Mouse (Mus musculus): ENCODE results near the gene Pik3r2.
A peak's percentile ranks its signal among the peaks of the same experiment; 100 is the strongest.

Pik3r2 gene

DNA sequence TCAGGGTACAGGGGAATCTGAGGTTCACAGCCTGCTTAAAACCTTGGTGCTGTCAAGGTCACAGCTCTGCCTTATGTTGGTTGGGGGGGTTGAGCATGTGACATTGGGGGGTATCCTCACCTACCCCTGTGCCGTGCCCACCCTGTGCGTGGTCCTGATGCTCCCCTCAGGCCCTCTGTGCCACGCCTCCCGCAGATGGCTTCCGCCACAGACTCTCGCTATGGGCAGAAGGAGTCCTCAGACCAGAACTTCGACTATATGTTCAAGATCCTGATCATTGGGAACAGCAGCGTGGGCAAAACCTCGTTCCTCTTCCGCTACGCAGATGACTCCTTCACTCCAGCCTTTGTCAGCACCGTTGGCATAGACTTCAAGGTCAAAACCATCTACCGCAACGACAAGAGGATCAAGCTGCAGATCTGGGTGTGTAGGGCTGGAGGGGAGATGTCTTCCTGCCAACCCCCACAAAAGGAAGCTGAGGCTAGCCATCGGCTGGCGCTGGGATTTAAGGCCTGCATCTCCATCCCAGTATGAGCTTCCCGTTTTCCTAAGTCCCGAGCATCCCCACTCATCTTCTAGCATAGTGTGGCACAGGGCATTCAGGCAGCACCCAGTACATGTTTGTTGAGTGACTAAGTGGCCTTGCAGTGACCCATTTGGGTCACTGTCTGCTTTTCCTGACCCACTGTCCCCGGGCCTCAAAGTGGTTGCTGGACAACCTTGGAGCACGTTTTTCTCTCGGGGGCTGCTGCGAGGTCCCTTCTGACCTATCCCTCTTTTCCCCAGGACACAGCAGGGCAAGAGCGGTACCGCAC lies 20.6 kb downstream of the Pik3r2 start:
- DNase-seq = no peak

DNA sequence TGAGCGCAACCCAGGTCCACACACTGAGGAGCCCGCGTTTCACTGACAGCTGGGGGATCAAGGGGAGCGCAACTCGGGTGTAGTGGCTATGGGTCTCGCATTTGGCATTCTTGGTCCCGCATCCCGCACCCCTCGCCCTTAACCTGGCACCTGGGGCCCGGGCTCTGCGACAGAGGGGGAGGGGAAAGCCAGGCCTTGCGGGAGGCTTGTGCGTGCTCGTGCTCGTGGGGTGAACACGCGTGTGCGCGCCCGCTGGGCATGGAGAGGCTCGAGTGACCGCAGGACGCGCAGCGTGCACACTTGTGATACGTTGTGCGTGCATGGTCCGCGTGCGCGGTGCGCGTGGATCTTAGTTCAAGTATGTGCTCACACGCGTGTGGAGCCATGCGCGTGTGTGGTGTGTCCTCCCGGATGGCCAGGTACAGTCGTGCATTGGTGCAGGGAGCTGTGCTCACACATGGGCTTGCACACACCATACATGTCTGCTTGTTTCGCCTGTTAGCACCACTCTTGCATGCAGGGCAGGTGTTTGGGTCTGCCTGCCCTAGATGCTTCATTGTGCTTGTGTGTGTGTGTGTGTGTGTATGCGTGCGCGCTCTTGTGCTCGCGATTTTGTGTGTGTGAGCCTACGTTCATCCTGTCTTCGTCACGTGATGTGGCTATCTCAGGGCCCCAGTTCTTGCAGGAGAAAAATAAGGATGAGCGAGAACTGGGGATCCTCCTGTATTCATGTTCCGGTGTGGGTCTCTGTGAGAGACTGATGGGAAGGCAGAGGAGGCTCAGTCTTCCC lies 21.4 kb downstream of the Pik3r2 start:
- DNase-seq = peak; percentile 84

- DNase-seq = peak; percentile 95
Measured at GRCm38 (mm10) chr8:70754043-70754870, 22.3 kb downstream of the Pik3r2 start, which contains the start of gene Rab3a. Rab3a (plus strand) TSS chr8:70754679.

- peak; percentile 49 for DNase-seq
Measured at GRCm38 (mm10) chr8:70753151-70753550, 23.4 kb downstream of the Pik3r2 start.

GRCm38 (mm10) chr8:70752000-70752764 lies 24.3 kb downstream of the Pik3r2 start:
- DNase-seq = peak; percentile 69

DNA sequence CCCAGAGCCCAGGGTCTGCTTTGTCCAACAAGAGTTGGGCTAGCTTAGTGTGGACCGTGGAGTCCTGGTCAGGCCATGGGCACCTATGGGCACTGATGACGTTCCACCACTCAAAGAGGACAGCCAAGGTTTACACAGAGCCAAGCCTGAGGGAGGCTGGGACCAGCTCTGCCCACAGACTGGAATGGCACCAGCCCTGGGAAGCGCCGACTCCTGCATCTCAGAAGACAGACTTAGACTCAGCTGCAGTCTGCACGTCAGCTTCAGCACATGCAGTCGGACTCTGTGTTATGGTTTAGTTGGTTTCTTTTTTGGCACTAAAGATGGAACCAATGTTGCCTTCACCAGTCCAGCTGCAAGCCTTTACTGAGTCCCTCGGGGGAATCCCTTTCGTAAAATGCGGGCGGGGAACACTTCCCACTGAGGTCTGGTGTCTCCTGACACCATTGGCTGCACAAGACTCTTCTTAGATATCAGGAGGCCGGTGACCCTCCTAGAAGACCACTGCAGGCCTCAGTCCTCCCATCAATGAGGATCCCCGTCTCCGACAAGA lies 26.3 kb downstream of the Pik3r2 start:
- no peak for DNase-seq

DNA sequence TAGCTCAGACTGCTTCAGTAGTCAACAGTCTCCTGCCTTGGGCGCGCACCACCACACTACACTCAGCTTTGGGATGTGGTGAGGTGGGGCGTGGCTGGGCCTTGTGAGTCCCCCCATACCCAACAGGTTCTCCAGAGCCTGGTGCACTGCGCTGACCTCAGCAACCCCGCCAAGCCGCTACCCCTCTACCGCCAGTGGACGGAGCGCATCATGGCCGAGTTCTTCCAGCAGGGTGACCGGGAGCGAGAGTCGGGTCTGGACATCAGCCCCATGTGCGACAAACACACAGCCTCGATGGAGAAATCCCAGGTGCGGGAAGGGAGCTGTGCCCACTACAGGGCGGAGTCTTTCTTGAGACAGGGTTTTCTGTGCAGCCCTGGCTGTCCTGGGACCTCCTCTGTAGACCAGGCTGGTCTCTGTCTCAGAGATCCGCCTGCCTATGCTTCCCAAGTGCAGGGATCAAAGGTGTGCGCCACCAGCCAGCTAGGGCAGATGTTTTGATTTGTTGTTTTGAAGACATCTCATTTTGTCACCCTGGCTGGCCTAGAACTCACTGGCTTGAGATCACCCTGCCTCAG lies 27.3 kb downstream of the Pik3r2 start:
- DNase-seq = no peak

DNA sequence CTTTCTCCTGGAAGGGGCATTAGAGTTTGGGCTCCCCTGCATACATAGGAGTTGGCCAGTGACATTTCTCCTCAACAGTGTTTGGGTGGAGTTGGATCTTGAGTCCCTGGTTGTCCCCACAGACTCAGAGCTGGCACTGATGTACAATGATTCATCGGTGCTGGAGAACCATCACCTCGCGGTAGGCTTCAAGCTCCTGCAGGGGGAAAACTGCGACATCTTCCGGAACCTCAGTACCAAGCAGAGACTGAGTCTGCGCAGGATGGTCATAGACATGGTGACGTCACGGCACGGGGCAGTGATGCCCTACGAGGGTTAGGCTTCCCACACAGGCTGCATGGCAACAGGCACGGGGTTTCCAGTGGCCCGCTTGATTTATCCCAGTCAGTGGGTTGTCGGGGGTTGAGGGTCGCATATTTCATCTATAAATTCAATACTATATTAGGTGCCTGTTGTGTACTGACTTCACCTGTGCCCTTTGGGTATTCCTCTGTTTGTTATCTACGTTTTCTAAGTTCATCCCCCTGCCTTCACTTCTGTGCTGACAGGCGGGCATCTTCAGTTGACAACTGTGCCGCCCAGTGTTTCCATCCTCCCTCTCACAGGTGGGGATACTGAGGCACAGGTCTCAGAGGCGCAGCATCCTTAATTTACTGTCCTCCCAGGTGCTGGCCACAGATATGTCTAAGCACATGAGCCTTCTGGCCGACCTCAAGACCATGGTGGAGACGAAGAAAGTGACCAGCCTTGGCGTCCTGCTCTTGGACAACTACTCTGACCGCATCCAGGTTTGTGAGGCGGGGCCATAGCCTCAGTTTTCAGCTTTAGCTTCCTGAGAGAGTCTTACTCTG lies 28.0 kb downstream of the Pik3r2 start:
- DNase-seq = no peak

- no peak for DNase-seq
Measured at GRCm38 (mm10) chr8:70747211-70747890, 29.2 kb downstream of the Pik3r2 start.

DNA sequence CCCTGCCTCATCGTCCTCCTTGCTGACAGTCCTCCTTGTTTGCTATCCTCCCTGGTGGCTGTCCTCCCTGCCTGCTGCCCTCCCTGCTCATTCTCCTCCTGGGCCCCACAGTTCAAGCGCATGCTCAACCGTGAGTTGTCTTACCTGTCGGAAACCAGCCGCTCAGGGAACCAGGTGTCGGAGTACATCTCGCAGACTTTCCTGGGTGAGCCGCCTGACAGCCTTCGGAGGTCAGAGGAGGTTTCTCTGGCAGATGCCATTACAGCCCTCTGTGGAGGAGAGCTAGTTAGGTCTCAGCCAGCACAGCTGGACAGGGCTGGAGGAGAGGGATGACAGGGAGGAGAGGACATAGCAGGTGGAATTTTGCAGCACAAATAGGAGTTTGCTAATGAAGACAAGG lies 29.8 kb downstream of the Pik3r2 start:
- no peak for DNase-seq

DNA sequence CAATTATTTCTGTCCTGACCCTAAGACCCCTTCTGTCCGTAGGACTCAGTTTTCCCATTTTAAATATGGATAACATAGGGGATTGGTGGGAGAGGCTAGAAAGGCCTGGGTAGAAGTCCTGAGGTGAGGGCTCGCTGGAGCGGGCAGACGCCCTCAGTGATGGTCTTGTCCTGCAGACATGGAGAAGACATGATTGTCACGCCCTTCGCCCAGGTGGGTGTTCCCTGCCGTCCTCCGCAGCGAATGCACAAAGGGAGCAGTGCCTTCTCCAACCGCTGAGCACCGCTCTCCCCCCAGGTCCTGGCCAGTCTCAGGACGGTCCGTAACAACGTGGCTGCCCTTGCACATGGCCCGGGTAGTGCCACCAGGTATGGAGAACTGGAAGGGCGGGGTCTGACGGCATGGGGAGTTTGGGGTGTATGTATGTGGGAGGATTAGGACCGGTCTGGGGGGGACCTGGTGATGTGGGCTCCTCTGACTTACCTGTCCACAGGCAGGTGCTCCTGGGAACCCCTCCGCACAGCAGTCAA lies 30.8 kb downstream of the Pik3r2 start:
- no peak for DNase-seq

GRCm38 (mm10) chr8:70744806-70745205 lies 31.7 kb downstream of the Pik3r2 start:
- DNase-seq = no peak

- no peak for DNase-seq
Measured at GRCm38 (mm10) chr8:70743656-70744590, 32.6 kb downstream of the Pik3r2 start.

- no peak for DNase-seq
Measured at GRCm38 (mm10) chr8:70742981-70743655, 33.4 kb downstream of the Pik3r2 start.

- no peak for DNase-seq
Measured at GRCm38 (mm10) chr8:70742176-70742575, 34.3 kb downstream of the Pik3r2 start.

GRCm38 (mm10) chr8:70741661-70742060 lies 34.9 kb downstream of the Pik3r2 start:
- DNase-seq = no peak

GRCm38 (mm10) chr8:70738211-70738610 lies 38.3 kb downstream of the Pik3r2 start:
- DNase-seq = no peak

- DNase-seq = no peak
Measured at GRCm38 (mm10) chr8:70737705-70738104, 38.8 kb downstream of the Pik3r2 start.
